Mouse (Mus musculus) spleen, adult 10 weeks (tissue): Measurements from ENCODE around the gene Olfr483. TPM values are rescaled to one million over a fixed set of nuclear protein-coding genes. Genes with fewer than 3 reads are reported as not detected.

Experiments
- polyA plus RNA-seq: library from polyadenylated mRNA; stranded (reverse); fragments of 350-450 nt; fragmentation: Illumina TruSeq; extraction: RNeasy Lipid Tissue Mini Kit (QIAGEN cat#74804); gene quantifications from one replicate; pipeline ENCODE4 v1.2.3, GENCODE M21; 2015; ENCODE audit warnings: low replicate concordance; ENCODE audit not compliant: insufficient read depth

The Olfr483 gene
- polyA plus RNA-seq: not detected

DNA sequence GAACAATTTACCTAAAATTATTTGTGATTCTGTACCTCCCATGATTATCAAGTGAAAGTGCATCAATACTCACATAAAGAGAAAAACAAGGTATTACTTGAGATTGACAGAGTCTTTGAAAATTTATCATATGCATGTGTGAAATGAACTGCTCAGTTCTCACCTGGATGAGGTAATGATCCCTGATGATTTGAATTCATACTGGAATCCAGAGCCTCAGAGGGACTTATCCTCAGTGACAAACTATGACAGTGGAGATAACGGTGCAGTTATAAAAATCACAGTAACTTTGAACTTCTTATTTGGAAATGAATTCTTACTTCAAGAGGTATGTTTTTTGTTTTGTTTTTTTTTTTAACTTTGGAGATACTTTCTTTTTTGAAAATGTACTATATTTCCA lies at the start of gene Olfr483:
Gene Olfr483 (plus strand): TSS at position 301 of the 400 bp plus-strand sequence.

GRCm38 (mm10) chr7:108067246-108067645 lies 33.4 kb upstream of the Olfr483 start, which contains the start of gene Olfr480:
Gene Olfr480 (minus strand): TSS chr7:108067346.

DNA sequence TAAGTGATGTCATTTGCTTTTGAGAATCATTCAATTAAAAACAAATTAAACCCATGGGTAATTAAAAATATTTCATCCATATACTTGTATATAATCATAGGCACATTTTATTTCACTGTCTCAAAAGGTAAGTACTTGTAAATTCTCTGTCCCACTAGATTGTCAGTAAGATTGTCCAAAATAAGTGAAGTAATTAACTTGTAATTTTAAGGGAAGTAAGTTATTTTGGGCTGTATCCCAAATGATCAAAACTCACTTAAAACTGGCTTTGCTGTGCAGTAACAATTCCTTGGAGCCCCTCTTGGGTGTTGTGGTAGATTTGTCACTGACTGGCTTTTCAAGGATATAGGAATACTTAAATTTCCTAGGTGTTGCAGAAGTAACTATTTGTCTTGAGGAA lies 21.1 kb upstream of the Olfr483 start, which contains the start of gene Olfr481:
Gene Olfr481 (plus strand): TSS at position 301 of the 400 bp plus-strand sequence.

GRCm38 (mm10) chr7:108097486-108097885 lies 3.2 kb upstream of the Olfr483 start, which contains the start of gene Olfr482:
Gene Olfr482 (minus strand): TSS chr7:108097586.

GRCm38 (mm10) chr7:108127349-108127748 lies 26.7 kb downstream of the Olfr483 start, which contains the start of gene Olfr484:
Gene Olfr484 (minus strand): TSS chr7:108127449.

Other genes with a start within 250 kb of the Olfr483 start
- gene Olfr472, start 202.9 kb upstream of the Olfr483 start, polyA plus RNA-seq: not detected
- not detected for gene Olfr473, start 170.4 kb upstream of the Olfr483 start, polyA plus RNA-seq
- gene Olfr474, start 146.2 kb upstream of the Olfr483 start, polyA plus RNA-seq: not detected
- gene Olfr476, start 136.0 kb upstream of the Olfr483 start, polyA plus RNA-seq: not detected
- not detected for gene Olfr477, start 114.2 kb upstream of the Olfr483 start, polyA plus RNA-seq
- not detected for gene Olfr478, start 66.9 kb upstream of the Olfr483 start, polyA plus RNA-seq
- gene Olfr479, start 50.2 kb upstream of the Olfr483 start, polyA plus RNA-seq: not detected
- not detected for gene Olfr480, start 33.5 kb upstream of the Olfr483 start, polyA plus RNA-seq
- not detected for gene Olfr481, start 21.0 kb upstream of the Olfr483 start, polyA plus RNA-seq
- not detected for gene Olfr482, start 3.3 kb upstream of the Olfr483 start, polyA plus RNA-seq
- gene Olfr484, start 26.6 kb downstream of the Olfr483 start, polyA plus RNA-seq: not detected
- not detected for gene Olfr485, start 59.0 kb downstream of the Olfr483 start, polyA plus RNA-seq
- gene Olfr486, start 71.9 kb downstream of the Olfr483 start, polyA plus RNA-seq: not detected
- gene Olfr487, start 113.8 kb downstream of the Olfr483 start, polyA plus RNA-seq: not detected
- gene Olfr488, start 157.5 kb downstream of the Olfr483 start, polyA plus RNA-seq: not detected
- gene Olfr490, start 188.1 kb downstream of the Olfr483 start, polyA plus RNA-seq: not detected
- not detected for gene Olfr491, start 212.6 kb downstream of the Olfr483 start, polyA plus RNA-seq
- gene Olfr492, start 222.8 kb downstream of the Olfr483 start, polyA plus RNA-seq: not detected
- gene Olfr493, start 246.1 kb downstream of the Olfr483 start, polyA plus RNA-seq: not detected